Mouse (Mus musculus): ENCODE data around the gene Cipc. TPM values are rescaled to one million over a fixed set of nuclear protein-coding genes. Genes with fewer than 3 reads are reported as not detected.

The Cipc gene
- polyA plus RNA-seq, 1 experiment from 2014 or later: 46.1 TPM

DNA sequence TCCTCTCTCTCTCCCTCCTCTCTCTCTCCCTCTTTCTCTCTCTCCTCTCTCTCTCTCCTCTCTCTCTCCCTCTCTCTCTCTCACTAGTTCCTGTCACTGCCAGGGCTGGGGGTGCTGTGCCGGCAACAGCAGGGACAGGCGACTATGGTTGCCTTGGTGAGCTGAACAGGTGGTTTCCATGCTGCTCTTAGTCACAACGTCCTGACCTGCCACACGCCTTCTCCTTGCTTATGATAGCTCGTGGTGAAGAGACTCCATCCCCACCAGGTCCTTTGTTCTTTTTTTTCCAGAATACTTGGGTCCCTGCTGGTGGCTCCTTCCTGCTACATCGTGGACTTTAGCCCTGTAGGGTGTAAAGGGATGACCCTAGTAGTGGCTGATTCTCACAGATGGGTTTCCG lies 55.4 kb downstream of the Cipc start:
- Histone ChIP-seq H3K9ac (no peak overlapping the region), H3K27ac (no peak overlapping the region), H3K4me1 (peaks cover 8% of the 10 kb centered on the region), H3K36me3 (ENCODE audit: poor library complexity, severe bottlenecking) (no peaks in the 10 kb centered on the region), H3K9me3 (replicated peaks) (no peaks in the 10 kb centered on the region), H3K27me3 (no peaks in the 10 kb centered on the region), H3K4me2 (no peak overlapping the region), H3K4me3 (no peak overlapping the region)
- ATAC-seq: no peak
- WGBS: 66% methylated on average over 7 of the region's 7 CpGs

DNA sequence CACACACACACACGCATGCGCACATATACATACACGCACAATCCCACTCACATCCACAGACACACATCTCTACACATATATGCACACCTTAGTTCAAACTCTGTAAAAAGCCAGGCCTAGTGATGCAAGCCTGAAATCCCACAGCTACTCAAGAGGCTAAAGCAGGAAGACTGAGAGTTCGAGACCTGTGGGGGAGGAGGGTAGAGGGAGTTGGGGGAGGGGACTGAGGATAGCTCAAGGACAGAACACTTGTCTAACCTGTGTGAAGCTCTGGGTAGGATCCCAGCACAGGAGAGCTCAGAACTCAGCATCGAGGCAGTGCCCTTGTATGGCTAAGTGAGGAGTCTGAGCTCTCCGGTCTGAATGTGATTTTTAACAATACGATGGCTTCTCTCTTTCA lies 56.0 kb downstream of the Cipc start:
- Histone ChIP-seq H3K36me3 (ENCODE audit: poor library complexity, severe bottlenecking) (no peaks in the 10 kb centered on the region), H3K27me3 (no peaks in the 10 kb centered on the region), H3K4me1 (peaks cover 8% of the 10 kb centered on the region), H3K9me3 (replicated peaks) (no peaks in the 10 kb centered on the region), H3K4me3 (no peak overlapping the region), H3K9ac (no peak overlapping the region), H3K4me2 (no peak overlapping the region), H3K27ac (no peak overlapping the region)
- WGBS: 79% methylated on average over 7 of the region's 7 CpGs
- ATAC-seq: no peak

DNA sequence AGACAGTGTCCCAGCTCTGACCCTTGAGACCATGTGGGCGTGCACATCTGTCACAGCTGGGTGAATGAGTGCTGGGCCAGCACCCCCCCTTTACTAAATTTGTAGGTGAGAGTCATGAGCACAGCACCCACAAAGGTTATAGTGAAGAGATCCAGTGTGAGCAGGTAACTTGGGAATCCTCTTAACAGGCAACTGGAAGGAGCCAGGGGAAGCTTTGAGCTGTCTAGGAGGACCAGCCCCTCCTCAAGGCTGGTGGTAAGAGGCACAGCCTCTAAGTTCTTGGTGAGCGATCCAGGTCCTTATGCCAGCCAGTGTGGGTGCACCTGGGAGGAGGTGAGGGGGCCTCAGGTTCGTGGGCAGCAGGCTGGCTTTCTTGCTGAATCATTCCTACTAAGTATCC lies 56.8 kb downstream of the Cipc start:
- no peaks in the 10 kb centered on the region for H3K9me3 ChIP-seq (replicated peaks)
- H3K27me3 ChIP-seq: no peaks in the 10 kb centered on the region
- ATAC-seq: no peak
- no peak overlapping the region for H3K9ac ChIP-seq
- 65% methylated on average over 3 of the region's 3 CpGs for WGBS
- H3K27ac ChIP-seq: no peak overlapping the region
- H3K36me3 ChIP-seq (ENCODE audit: poor library complexity, severe bottlenecking): no peaks in the 10 kb centered on the region
- no peak overlapping the region for H3K4me3 ChIP-seq
- peaks cover 8% of the 10 kb centered on the region for H3K4me1 ChIP-seq
- H3K4me2 ChIP-seq: no peak overlapping the region

DNA sequence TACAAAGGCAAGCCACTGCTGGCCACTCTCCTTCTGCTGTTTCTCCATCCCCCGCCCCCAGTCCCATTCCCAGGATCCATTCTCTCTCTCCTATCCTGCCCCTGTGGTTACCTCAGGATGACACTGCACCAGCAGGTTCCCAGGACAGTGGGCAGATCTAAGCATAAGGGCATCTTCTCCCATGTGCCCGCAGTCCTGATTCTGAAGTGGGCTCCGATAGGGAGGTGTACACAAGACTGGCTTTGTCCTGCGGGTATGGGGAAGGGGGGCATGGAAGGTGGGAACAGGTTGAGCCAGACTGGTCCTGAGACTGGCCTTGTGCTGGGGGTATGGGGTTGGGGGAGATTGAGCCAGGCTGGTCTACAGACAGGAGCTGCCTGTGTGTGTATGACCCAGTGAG lies 57.8 kb downstream of the Cipc start:
- ATAC-seq: no peak
- H3K27me3 ChIP-seq: no peaks in the 10 kb centered on the region

More for the DNA sequence above, 57.8 kb downstream of the Cipc start:
- Histone ChIP-seq H3K9ac (no peak overlapping the region), H3K36me3 (ENCODE audit: poor library complexity, severe bottlenecking) (no peaks in the 10 kb centered on the region), H3K4me2 (no peak overlapping the region), H3K4me3 (no peak overlapping the region), H3K9me3 (replicated peaks) (no peaks in the 10 kb centered on the region), H3K27ac (no peak overlapping the region), H3K4me1 (peaks cover 8% of the 10 kb centered on the region)
- 77% methylated on average over 4 of the region's 4 CpGs for WGBS

Other genes starting within 250 kb of the Cipc start
- gene Angel1, start 220.6 kb upstream of the Cipc start, polyA plus RNA-seq (2015; fragmentation: Nextera tagmentation; extraction: Ambion mirVana): 9.8 and 11.3 TPM in 2 replicates
- gene Lrrc74a, start 212.7 kb upstream of the Cipc start, polyA plus RNA-seq (2015; fragmentation: Nextera tagmentation; extraction: Ambion mirVana): not detected in 2 replicates
- 54.2 and 54.8 TPM in 2 replicates for gene Irf2bpl, start 62.2 kb upstream of the Cipc start, polyA plus RNA-seq (2015; fragmentation: Nextera tagmentation; extraction: Ambion mirVana)
- gene Zdhhc22, start 43.4 kb downstream of the Cipc start, polyA plus RNA-seq (2015; fragmentation: Nextera tagmentation; extraction: Ambion mirVana): 2.3 and 2.7 TPM in 2 replicates
- 1.6 and 2.2 TPM in 2 replicates for gene Tmem63c, start 74.3 kb downstream of the Cipc start, polyA plus RNA-seq (2015; fragmentation: Nextera tagmentation; extraction: Ambion mirVana)
- gene Ngb, start 155.5 kb downstream of the Cipc start, polyA plus RNA-seq (2015; fragmentation: Nextera tagmentation; extraction: Ambion mirVana): 0.66 and 1.0 TPM in 2 replicates
- gene Gstz1, start 200.1 kb downstream of the Cipc start, polyA plus RNA-seq (2015; fragmentation: Nextera tagmentation; extraction: Ambion mirVana): 27.2 and 29.5 TPM in 2 replicates
- gene Pomt2, start 200.9 kb downstream of the Cipc start, polyA plus RNA-seq (2015; fragmentation: Nextera tagmentation; extraction: Ambion mirVana): 10.5 and 12.0 TPM in 2 replicates